Mouse (Mus musculus): ENCODE data around the gene Spint4.

GRCm38 (mm10) chr2:164676103-164676502, 22.2 kb upstream of the Spint4 start:
- TF ChIP-seq CTCF (IDR thresholded peaks at IDR 0.05; ENCODE audit: low read depth) (peak; percentile 70), EP300 (IDR thresholded peaks at IDR 0.05; ENCODE audit: low read depth) (no peak)
